Mouse (Mus musculus) right cerebral cortex, postnatal 25 days (tissue): ENCODE measurements around the gene Prdm16.

Experiments
- DNase-seq: peaks from one replicate; pipeline ENCODE4 v3.0.0; 2022

Gene Prdm16

DNA sequence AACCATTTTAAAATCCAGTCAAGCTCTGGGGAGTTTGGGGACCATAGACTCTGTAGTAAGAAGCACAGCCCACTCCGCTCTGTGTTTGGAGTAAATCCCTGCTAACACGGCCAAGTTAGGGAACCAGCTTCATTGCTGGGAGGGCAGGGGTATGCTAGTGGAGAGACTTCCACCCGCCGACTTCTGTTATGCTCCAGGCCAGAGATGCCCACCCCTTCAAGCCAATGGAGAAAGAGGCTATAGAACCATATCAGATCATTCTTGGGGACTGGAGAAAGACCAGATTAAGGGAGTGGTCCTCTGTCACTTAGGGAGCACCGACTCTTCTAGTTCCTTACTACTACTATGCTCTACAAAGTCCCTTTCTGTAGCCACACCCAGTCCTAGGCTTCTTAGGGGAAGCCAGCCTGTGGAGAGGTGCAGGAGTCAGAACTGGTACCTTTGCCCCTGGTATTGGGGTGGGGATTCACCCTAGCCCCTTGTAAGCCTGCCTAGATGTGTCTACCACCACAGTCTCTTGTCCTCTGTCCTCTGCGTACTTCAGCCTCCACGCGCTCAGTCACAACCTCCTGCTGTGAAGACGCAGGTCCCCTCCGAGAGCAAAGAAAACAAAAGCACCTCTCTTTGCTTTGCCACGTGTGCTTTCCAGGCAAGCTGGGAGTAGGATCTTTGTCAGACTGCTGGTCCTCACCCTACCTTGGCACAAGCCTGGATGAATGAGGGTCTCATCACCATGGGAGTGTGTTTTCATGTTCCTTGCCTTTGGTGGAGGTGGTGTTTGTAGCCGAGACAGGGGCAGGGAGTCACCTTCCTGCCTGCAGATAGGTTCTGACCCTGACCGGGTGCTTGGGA lies 3.1 kb upstream of the Prdm16 start:
- no peak for DNase-seq

DNA sequence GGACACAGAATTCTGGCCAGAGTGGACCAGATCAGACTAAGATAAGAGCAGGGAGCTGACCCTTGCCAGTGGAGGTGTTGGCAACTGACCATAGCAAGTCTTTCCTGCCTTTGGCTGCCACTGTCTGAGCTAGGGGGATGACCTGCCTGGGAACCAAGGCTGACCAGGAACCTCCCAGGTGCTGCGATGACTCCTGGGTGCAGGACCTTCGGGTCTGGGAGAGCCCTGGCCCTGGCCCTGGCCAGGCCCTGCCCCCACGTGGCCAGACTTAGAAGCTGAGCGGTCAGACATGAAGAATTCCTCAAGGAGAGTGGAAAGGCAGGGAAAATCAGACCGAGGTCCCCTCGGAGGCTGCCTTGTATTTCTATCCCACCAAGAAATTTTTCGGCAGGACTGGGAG lies 2.5 kb upstream of the Prdm16 start:
- no peak for DNase-seq

DNA sequence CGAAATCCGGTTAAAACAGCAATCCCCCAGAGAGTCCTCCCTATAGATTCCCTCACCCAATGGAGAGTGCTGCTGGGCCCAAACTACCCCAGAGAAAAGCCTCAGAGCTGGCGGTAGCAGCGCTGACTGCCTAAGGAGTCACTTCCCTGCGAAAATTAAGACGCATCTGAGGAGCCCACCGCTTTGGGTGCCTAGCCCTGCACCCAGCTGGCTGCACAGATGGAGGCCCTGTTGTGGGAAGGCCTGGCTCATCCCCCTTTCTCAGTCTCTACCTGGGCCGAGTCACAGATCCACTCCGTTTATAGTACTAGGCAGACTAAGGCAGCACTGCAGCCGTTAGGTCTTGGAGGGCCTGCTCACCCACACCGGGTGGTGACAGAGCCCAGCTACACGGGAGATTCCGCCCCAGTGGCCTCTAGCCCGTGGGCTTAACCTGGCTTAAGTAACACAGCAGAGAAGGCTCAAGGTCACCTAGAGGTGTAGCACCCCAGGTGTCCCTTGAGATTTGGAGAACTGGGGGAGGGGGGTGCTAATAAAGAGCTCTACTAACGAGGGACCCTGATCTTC lies 1.7 kb upstream of the Prdm16 start:
- DNase-seq = no peak

DNA sequence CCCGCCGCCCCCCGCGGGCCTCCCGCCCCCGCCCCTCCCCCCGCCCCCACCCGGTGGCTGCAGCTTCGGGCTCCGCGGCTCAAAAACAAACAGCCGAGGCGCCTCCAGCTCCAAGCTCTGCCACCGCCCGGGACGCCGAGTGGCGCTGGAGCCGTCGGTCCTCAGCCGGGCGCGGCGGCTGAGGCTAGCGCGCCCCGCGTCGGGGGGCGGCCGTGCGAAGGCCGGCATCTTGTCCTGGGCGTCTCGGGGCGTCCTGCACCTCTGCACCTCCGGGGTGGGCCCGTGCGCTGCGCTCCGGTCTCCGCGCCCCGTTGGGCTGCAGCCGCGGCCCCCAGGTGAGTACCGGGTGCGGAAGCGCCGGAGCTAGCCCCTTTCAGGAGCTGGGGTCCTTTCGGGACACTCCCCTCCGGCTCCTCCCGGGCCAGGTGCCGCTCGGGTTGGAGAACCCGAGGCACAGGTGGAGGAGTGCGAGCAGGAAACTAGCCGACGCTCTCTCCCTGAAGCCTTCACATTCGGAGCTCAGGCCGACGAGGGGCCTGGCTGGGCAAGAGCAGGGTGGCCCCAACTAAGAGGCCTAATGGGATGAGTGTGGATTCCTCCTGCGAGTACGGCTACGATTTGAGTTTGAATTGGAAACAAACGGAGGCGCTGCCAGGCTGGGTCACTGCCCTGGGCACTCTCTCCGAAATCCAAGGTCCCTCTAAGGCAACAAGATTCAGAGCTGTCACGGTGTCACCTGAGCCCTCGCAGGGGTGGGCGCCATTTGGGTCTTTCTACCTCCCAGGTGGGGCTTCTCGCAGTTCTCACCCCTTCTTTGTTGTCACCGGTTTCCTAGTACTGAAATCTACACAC lies 1.0 kb upstream of the Prdm16 start:
- DNase-seq = no peak

DNA sequence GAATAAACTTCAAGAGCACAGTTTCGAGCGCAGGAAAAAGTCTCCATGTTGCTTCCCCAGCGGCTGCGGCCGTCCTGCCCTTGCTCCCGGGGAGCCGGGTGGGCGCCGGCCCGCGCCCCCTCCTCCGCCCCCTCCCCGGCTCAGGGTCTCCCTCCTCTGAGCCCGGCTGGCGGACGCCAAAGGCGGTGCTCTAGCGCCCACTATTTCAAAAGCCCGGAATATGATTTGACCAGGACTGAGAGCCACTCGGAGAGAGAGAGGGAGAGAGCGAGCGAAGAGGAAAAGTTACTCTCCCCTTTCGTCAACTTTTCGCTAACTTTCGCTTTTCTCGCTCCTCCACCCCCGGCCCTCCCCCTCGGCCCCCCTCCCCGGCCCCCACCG lies 630 bp downstream of the Prdm16 start:
- DNase-seq = peak; percentile 21

DNA sequence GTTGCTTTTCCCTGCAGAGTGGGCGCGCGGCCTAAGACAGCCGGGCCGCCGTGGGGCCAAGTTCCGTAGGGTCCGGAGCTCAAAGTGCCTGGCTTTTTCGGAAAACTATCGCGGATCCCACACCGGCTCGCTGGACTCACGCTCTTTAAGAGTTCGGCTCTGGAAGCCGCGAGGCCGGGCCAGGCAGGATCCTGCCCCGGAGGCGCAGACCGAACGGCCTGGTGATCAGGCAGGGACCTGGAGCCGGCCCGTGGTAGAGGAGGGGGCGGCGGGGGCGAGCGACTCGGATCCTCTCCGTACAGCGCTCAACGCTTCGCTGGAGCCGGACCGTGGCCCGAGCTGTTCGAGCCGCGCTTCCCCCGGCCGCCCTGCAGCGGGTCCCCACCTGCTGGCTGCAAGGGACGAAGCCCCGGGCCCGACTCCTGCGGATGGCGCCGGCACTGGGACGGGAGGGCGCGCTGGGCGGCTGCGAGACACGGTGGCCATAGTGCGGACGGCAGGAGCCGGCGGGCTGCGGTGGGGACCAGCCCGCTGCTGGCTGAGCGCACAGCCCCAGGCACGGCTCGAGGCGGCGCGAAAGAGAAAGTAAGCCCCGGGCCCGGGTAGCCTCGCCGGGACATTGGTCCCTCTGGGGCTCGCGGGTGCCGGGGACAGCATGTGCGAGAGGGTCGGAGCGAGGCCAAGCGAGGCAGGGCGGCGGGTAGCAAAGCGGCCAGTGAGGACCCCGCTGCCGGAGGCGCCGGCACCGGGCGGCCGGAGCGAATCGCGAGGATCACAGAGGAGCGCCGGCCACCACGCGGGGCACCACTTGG lies 1.2 kb downstream of the Prdm16 start:
- DNase-seq = peak; percentile 35

DNA sequence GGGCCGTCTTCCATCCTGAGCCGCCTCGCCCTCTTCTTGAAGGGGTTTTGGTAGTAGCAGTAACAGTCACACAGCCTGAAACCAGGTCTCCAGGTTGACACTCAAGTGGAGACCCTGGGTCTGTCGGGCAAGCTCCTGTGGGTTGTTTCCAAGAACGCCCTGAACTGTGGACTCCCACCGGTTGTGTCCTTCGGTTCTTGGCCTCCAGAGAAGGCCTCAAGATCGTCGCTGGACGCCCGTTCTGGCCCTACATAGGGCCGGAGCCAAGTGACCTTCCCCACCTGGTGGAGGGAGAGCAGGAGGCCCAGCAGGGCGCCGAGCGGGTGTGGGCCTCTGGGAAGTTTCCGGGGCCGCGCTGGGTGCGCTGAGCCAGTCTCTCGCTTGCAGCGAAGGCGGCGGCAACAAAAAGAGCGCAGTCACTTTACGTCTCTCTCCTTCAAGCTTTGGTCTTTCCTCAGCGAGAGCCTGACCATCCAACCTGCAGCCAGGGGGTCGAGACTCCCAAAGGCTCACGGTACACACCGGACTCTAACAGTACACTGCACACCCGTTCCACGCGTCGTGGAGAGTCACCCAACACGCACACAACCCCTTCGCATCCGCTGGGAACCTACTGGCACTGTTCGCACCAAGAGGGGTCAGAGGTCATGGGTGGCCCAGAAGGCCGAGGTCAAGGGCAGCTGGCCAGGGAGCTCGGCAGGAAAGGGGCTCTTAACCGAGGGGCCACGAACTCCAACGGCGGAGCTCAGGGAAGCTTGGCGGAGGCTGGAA lies 2.0 kb downstream of the Prdm16 start:
- DNase-seq = no peak

DNA sequence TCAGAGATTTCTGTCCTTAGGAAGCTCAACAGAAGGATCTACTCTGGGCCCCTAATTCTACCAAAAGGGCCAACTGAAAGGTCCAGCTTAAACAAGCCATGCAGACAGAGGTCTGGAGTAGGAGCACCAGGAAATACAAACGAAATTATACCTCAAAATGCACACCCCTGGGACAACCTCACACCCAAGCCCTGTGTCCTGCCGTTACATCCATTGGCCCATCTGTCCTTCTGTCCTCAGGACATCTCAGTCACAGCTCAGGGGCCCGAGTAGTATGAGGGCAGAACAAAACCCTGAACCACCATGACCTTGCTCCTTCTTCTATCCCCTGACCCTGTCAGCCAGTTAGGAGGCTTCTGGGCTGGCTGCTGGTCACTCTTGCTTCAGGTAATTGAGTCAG lies 2.7 kb downstream of the Prdm16 start:
- no peak for DNase-seq

DNA sequence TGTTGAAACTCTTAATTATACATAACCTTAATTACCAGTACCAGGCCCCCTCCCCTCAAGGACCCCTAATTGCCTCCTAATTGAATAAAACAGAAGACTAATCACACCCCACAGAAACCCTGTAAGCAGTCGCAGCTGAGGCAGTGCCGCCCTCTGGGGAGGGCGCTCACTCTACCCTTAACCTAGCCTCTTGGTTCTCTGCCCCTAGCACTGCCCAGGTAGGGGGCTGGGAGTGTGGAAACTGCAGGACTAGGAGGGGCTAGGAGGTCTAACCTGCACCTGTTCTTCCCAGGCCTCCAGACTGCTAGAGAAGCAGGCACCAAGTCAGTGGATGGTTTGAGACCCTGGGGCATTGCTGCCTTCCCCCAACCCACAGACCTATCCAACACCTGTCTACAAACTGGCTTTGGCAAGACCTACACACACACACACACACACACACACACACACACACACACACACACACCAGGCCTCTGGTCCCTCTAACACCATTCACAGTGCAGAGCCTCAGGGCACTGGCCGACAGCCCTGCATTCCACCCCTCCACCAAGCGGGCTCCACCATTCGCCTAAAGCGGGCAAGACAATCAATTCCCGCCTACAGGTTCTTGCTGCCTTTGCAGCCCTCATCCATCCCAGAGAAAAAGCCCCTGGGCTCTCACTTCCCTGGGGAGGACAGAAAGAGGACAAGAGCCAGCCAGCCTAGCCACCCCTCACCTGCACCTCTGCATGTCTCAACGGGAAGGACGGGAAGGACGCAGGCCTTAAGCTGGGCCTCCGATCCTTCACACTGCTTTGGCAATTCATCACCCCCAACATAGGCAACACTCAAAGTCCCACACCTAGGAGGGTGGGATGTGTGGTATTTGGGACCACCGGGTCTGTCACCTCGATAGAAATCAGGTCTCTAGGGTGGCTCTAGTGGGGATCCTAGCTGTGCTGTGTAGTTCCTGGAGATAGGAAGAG lies 3.6 kb downstream of the Prdm16 start:
- no peak for DNase-seq

DNA sequence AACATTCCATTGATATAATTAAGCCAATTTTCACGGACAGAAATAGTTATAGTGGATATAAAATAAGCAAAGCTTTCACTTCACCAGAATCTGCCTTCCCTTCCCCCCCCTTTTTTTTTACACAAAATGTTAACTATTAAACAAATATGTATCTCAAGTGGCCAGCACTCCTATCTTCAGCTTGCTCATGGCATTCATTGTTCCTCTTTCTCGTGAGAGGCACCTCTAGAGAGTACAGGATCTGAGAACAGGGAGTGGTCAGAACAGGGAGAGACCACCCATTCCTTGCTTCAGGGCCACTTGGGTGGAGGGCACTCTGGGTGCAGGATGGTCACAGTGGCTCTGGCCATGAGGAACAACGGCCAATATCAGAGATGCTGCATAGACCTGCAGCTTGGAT lies 5.9 kb downstream of the Prdm16 start:
- no peak for DNase-seq

DNA sequence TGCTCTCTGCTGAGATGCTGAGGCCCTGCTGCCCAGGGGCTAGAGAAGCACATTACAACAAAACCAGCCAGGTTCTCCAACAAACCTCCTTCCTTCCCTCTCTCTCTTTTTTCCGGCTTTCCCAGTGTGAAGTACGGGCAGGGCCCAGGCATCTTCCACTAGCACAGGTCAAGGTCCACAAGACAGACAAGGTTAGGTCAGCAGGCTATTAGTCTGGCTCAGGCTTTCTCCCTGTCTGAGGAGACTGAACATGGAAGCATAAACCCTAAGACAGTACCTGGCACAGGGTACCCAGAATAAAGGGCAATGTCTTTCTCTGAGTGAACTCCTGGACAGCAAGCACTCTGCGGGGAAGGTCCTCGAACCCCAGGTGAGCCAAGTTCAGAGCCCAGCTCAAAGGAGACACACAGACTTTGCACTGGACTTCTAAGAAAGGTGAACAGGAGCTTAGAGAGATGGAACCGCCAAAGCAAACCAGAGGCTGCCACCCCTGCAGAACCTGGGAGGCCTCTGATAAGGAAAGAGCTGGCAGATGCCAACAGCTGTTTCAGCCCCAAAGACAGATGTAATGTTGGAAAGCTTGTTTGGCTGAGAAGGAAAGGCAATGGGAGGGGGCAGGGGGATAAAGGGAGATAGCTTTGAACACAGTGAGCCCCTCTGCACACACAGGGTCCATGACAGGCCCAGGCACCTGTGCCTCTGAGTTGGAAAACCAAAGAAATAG lies 9.1 kb downstream of the Prdm16 start:
- DNase-seq = no peak

DNA sequence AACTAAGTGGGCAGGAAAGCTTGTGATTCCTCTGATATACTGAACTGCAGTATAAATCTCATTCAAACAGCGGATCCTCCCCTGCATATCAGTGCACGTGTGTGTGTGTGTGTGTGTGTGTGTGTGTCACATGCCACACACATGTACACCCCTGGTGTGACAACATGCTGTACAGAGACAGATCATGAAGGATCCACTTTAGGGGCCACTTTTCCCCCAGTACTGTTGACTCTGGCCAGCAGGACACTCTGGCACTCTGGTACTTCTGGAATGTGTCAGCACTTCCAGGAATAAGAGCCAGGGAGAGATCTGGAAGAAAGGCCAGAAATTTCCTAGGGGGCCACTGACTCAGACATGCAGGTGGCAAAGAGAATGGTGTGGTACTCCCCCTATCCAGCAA lies 10.4 kb downstream of the Prdm16 start:
- DNase-seq = no peak

DNA sequence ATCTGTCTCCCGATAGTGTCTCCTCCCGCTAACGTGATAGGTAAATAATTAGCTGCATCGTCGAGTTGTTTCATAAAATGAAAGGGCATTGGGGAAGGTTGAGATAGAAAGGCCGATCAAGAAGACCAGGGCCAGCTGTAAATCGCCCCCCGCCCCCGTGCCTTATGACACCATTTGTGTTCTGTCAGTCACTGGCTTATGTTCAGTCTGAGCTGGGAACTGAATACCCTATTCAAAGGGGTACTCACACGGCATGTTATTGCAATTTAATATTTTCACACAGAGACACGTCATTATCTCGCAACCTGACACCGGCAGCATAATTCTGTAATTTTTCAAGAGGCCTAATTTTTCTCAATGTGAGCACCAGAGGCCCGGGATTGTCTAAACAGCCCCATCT lies 11.0 kb downstream of the Prdm16 start:
- DNase-seq = no peak

DNA sequence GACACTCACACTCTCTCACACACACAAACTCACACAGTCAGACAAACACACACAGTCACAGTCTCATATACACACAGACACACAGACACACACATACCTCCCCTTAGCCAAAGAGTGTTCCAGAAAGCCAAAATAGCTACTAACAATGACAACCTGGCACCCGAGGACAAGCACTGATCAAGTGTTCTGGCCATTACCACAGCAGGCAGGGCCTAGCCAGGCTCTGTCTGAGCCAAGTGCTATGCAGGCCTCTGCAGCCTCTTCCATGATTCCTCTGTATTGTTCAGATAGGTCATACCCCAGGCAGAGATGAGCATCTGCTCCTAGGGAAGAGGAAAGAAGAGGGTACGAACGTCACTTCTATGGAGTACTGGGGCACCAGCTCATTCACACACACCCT lies 13.4 kb downstream of the Prdm16 start:
- no peak for DNase-seq

DNA sequence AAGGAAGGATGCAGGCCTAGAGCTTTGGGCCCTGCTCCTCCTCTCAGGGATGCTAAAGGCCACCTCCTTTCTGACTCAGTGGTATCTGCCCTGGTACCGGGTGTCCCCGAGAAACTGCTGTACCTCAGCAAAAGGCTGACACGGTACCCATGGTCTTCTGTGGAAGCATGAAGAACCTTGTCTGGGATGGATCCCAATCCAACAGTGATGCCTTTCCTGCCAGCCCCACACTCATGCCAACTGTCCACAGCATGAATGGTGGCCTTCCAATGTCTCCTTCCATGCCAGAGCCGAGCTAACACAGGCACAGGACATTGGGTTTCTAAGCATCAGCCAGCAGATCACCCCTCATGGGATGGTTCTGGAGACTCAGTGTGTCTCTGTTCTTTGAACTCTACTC lies 14.2 kb downstream of the Prdm16 start:
- DNase-seq = no peak

DNA sequence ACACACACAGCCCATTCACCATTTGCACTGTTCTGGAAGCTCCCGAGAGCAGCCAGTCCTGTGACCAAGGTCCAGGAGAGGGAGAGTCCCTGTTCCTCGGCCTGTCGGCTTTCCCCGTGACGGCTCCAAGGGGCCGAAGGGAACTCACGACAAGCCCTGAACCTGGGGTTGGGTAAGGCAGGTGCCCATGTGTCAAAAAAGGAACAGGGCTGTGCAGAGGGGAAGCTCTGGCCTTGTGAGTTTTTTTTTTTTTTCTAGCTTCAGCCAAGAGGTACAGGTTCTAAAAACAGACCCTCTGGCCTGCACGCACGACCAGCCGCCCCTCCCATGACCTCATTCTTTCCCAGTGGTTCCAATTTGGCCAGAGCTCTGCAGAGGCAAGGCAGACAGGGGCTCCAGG lies 25.5 kb downstream of the Prdm16 start:
- DNase-seq = no peak

DNA sequence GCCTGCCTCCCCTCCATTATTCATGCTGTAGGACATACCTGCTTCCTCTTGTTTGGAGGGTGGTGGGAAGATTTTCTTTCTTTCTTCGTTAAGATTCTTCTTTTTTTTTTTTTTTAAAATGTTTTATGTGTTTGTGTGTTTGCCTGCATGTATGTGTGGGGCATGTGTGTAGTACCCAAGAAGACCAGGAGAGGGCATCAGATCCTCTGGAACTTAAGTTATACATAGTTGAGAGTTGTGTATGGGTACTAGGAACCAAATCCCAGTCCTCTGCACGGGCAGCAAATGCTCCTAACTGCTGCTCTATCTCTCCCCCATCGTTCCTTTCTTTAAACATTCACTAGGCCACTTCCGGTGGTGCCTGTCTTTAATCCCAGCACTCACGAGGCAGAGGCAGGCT lies 28.9 kb downstream of the Prdm16 start:
- no peak for DNase-seq

DNA sequence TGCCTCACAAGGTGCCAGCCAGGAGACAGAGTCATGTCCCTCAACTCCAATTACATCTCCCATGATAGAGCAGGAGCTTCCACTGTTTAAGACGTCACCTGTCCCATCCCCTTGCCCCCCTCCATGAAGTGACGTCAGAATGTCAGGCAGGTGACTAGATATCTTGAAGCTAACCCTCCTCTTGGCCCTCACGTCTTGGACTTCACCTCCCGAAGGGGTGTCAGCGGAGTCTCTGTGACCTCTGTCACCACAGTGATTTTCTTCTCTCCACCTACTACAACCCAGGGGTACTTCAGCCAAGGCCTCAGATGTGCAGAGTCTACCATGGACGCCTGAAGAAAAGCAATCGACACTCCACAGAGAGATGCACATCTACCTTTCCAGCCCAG lies 32.2 kb downstream of the Prdm16 start:
- DNase-seq = no peak

DNA sequence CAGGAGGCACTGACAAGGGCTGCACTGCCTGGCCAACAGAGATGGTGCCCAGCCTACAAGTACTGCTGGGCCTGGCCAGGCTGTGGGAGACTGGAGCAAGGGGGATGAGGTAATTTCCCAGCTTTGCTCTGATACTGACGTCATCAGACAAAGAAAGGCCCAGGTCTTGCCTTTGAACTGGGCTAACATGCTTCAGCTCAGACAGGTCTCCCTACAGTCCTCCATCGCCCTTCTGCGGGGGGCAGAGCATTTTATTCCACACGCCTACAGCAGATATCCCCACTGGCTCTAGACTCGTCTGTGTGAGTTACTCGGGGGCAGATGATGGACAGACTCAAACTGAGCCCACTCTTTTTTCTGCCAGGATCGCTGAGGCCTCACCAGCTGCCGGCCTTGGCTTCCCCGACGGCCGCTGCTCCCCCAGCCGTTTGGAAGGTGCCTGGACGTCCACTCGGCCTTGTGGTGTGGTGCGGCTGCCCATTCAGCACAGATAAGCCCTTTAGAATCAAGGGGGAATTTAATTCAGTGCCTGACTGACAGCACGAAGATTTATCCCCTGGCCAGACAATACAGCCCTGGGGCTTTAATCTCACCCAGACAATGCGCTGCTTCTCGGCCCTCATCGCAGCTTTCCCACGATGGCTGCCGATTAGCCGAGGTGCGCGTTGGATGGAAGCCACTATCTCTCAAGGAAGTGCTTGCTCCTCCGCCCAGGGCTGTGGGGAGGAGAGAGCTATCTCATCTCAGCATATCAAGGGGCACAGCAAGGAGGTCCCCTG lies 32.8 kb downstream of the Prdm16 start:
- no peak for DNase-seq

DNA sequence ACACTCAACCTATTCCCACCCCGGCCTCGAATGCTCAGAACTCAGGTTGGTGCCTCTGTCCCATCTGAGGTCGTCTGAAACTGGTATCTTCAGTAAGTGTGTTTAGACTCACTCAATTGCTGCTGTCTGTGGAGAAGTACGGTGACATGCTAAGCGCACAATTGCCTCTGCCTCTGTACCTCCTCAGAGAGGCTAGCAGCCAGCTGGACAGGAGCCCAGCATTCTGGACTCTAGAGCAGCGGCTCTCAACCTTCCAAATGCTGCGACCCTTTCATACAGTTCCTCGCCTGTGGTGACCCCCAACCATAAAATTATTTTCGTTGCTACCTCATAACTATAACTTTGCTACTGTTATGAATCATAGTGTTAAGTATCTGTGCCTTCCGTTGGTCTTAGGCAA lies 34.3 kb downstream of the Prdm16 start:
- no peak for DNase-seq
